Mouse (Mus musculus) urinary bladder, postnatal 36 days (tissue): ENCODE results near the gene Got2.

Experiments
- DNase-seq, 2 experiments: peaks; one replicate each; pipeline ENCODE4 v3.0.0; 2022; ENCODE audit warnings: low spot score in 2 of 2, mixed read lengths in 1 of 2

Gene Got2

GRCm38 (mm10) chr8:95888285-95889136, at the start of gene Got2:
Gene Got2, minus strand, starts transcription at chr8:95888547.
- DNase-seq: peak; percentile 85 to 91

- no peak for DNase-seq
Measured at GRCm38 (mm10) chr8:95932841-95933240, 44.5 kb upstream of the Got2 start.

DNA sequence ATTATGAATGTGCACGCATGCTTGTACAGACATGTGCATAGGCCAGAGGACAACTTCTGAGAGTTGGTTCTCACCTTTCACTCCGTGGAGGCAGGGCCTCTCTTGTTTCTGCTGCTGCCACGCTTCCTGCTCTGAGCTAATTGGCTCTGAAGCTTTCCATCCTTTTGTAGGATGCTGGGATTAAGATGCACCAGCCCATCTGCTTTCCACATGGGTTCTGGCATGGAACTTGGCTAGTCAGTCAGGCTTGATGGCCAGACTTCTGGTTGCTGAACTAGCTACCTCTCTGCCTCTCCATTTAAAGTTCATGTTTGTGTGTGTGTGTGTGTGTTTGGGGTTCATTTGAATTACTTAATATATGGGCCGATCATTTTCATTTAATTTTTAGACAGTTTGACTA, 41.5 kb upstream of the Got2 start:
- DNase-seq: no peak

GRCm38 (mm10) chr8:95916106-95916505, 27.8 kb upstream of the Got2 start:
- no peak for DNase-seq

DNA sequence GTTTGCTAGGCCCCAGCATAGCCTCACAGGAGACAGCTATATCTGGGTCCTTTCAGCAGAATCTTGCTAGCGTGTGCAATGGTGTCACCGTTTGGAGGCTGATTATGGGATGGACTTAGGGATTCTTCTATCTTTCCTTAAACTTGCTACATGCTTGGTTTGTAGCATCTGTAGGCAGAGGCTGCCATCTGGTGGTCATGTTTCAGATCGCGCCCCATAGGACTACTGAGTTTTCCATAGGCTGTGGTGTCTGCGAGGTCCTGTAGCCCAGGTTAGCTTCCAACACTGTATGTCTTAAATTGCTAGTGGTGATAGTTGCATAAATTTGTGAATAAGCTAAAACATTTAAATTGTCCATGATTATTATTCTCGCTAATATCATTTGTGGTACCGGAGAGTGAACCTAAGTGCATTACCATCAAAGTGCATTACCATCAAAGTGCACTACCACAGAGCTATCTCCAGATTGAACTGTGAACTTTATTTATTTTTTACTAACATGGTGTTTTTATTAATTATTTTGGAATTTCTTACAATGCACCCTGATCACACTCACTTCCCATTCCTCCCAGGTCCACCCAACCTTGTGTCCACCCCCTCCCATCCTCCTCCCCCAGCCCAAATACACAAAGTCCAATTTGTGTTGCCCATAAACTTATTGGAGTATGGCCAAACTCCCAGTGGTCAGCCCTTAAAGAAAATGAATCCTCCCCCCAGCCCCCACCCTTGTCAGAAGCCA, 26.7 kb upstream of the Got2 start:
- peak; percentile 70 to 76 for DNase-seq

GRCm38 (mm10) chr8:95911240-95911639, 22.9 kb upstream of the Got2 start:
- DNase-seq: no peak

DNA sequence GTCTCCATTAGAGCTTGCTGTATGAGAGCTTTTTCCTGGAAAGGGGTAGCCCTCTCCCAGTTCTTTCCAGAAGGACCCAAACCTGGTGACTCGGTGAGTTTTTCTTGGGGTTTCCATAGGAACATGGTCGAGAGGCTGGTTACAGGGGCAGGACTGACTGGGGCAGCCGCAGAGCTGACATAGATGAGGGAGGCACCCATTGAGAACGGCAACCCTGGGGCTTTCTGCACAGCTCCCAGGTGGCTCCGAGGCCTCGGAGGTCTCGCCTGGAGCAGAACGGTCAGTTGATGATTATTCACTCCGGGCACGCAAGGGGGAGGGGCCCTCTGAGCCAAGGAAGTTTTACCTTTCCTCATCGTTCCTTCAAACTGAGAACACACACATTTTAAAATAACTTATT, 19.5 kb upstream of the Got2 start:
- DNase-seq: no peak

GRCm38 (mm10) chr8:95906738-95907137, 18.4 kb upstream of the Got2 start:
- no peak for DNase-seq

- DNase-seq: no peak
Measured at GRCm38 (mm10) chr8:95901864-95902263, 13.5 kb upstream of the Got2 start.

- no peak for DNase-seq
Measured at GRCm38 (mm10) chr8:95893701-95894100, 5.4 kb upstream of the Got2 start.

GRCm38 (mm10) chr8:95887578-95888284, 616 bp downstream of the Got2 start:
- peak; percentile 49 to 75 for DNase-seq

- peak in 1 of 2 experiments; percentile 44 for DNase-seq
Measured at GRCm38 (mm10) chr8:95886647-95887577, 1.4 kb downstream of the Got2 start.

- no peak for DNase-seq
Measured at GRCm38 (mm10) chr8:95885966-95886365, 2.4 kb downstream of the Got2 start.

- no peak for DNase-seq
Measured at GRCm38 (mm10) chr8:95885271-95885841, 3.0 kb downstream of the Got2 start.

- DNase-seq: no peak
Measured at GRCm38 (mm10) chr8:95884491-95884890, 3.9 kb downstream of the Got2 start.

DNA sequence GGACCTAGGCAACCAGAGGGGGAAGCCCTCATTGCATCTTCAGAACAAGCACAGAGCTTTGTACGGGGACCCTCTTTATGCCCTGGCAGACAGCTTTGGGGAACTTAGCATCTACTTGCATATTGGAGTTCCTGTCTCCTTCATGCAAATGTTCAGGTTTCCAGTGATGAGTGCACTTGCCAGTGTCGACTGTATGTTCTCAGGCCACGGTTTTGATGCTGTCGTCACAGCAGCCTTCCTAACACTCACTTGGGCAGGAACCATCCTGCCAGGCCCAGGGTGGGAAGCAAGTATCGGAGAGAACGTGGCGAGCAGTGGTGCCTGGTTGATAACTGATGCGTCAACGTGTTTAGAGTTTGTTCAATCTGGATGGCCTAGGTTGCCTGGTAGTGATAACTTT, 6.2 kb downstream of the Got2 start:
- DNase-seq: no peak

- DNase-seq: no peak
Measured at GRCm38 (mm10) chr8:95881576-95881975, 6.8 kb downstream of the Got2 start.

GRCm38 (mm10) chr8:95879823-95880222, 8.5 kb downstream of the Got2 start:
- DNase-seq: no peak

GRCm38 (mm10) chr8:95878176-95878962, 10.0 kb downstream of the Got2 start:
- peak in 1 of 2 experiments; percentile 9 for DNase-seq

DNA sequence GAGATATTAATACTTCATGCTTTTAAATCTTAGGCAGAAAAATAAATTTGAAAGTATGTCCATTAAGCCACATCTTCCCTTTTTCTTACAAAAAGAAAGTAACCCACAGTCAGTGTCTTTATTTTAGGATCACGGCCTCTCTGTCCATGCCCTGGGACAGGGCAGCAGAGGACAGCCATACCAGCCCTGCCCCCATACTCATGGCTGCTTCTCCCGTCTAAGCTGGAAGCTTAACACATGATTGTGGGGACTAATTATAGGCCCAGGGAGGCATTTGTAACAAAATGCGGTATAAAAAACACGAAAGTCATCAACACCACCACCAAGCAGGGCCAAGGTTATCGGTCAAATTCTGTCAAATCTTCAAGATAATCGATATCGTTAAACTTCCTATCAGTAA, 13.1 kb downstream of the Got2 start:
- no peak for DNase-seq
